Mouse (Mus musculus): ENCODE results near the gene Filip1l.

Filip1l gene

DNA sequence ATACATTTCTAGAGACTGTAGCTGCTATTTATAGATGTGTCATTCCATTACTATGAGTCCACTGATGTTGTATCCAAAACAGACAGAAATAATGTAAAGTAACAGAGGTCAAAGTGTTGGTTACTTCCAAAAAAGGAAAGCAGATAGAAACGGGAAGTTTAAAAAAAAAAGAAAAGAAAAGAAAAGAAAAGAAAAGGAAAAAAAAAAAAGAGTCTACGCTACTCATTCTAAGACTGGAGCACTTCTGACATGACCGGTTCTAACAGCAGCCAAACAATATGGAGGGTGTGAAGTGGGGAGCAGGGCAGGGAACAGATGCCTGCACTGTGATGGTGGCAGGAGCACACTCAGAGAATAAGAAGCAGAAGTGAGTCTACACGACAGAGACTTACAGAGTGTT, 175.6 kb downstream of the Filip1l start:
- DNase-seq (ENCODE audit: low spot score in 2 of 2), result no peak

- no peak for DNase-seq (ENCODE audit: low spot score in 2 of 2)
Measured at GRCm38 (mm10) chr16:57530547-57530946, 177.7 kb downstream of the Filip1l start.

DNA sequence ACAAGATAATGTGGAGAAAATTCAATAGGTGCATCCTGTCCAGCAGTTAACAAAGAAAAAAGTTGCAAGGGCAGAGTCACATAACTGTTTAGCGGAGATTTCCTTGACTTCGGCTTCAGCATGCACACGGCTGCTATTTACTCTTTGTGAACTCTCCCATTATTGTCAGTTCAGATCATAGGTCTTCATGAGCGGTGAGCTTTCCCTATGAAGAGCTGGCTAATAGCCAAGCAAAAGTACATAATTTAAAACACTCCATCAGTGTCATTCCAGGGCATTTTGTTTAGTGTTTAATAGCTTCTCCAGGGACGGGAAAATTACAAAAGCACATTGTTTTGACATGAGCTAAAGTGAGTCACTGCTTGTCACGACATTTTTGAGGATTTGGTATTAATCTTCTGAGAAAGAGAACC, 179.2 kb downstream of the Filip1l start:
- no peak for DNase-seq (ENCODE audit: low spot score in 2 of 2)

DNA sequence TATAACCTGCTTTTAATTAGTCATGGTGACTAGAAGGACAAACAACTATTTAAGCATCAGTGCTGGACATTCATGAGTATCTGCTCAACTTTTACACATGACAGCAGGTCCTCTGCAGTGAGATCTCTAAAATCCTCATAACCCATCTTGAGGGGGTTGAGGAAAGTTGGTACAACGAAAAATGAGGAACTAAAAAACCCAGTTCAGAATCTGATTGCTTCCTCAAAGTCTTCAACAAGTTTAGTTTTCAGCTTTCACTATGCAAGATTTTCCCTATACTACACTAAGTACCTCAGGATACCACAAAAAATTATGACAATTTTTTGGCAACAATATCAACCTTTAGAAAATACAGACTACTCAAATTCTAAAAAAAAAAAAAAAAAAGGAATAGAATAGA, 181.5 kb downstream of the Filip1l start:
- DNase-seq (ENCODE audit: low spot score in 2 of 2), result no peak

DNA sequence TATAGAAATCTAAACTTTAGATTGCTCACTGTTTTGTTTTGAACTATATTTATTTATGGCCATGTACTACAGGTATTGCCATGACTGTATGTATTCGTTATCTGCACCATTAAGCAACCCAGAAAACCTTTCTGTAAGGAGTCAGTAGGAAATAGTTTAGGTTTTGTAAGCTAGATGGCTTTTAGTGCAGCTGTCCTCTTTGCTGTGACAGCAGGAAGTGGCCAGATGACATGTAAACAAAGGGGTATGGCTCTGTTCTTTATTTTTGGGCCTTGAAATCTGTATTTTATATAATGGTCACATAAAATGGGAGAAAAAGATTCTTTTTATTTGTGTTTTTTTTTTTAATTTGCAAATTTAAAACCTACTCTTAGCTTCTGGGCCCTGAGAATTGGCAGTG, 181.9 kb downstream of the Filip1l start:
- no peak for DNase-seq (ENCODE audit: low spot score in 2 of 2)

- no peak for DNase-seq (ENCODE audit: low spot score in 2 of 2)
Measured at GRCm38 (mm10) chr16:57536511-57536910, 183.6 kb downstream of the Filip1l start.

DNA sequence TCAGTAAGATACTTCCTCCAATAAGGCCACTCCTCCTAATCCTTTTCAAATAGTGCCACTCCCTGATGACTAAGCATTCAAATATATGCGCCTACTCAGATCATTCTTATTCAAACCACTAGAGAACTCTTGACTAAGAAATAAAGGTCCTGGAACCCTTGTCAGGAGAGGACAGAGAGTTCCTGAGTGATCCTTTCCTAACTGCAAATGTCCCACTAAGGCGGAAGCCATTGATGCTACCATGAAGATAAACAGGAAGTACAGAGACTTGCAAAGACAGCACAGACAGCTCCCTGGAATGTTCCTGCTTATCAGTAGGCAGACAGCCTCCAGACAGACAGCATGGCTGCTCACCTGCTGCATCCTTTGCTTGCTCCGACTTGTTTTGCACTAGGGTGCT, 190.3 kb downstream of the Filip1l start:
- DNase-seq (ENCODE audit: low spot score in 2 of 2), result no peak

DNA sequence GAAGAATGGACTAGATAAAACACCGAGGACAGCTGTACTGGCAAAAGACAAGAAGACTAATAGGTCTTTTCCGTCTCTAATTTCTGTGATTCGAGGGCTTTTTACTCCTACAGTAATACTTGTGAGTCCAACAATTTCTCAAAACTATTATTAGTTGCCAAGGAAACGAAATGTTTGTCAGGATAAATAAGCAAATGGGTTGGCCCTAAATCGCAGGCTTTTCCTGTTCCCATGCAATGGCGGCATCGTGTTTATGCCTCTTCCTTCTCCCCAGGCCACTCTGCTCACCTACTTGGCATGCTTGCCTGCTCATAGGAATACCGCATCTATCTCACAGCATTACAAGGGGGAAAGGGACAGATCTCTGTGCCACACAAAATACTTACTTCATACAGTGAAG, 191.5 kb downstream of the Filip1l start:
- DNase-seq (ENCODE audit: low spot score in 2 of 2), result no peak

- DNase-seq (ENCODE audit: low spot score in 2 of 2), result no peak
Measured at GRCm38 (mm10) chr16:57546355-57546754, 193.5 kb downstream of the Filip1l start.

- DNase-seq (ENCODE audit: low spot score in 2 of 2), result no peak
Measured at GRCm38 (mm10) chr16:57548608-57549007, 195.7 kb downstream of the Filip1l start.

- peak; percentile 12 to 21 for DNase-seq (ENCODE audit: low spot score in 2 of 2)
Measured at GRCm38 (mm10) chr16:57549061-57550037, 196.5 kb downstream of the Filip1l start.

DNA sequence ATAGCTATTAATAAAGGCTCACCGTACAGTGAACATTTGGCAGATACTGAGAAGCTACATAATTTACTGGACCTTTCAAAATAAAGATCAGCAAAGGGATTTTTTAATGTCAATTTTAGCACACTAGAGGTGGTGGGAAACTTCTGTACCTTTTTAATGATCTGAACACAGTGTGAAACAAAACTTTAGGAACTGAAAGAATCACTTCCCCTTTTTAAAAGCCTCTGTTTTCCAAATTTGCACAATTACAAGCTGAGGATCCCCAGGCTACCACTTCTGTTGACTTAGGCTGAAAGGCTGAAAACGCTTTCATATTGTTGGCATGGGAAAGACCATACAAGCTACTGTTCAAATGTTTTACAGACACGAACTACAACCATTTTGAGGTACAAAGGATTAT, 197.2 kb downstream of the Filip1l start:
- DNase-seq (ENCODE audit: low spot score in 2 of 2), result no peak

- no peak for DNase-seq (ENCODE audit: low spot score in 2 of 2)
Measured at GRCm38 (mm10) chr16:57550817-57551216, 197.9 kb downstream of the Filip1l start.

GRCm38 (mm10) chr16:57551617-57552016, 198.7 kb downstream of the Filip1l start:
- no peak for DNase-seq (ENCODE audit: low spot score in 2 of 2)

DNA sequence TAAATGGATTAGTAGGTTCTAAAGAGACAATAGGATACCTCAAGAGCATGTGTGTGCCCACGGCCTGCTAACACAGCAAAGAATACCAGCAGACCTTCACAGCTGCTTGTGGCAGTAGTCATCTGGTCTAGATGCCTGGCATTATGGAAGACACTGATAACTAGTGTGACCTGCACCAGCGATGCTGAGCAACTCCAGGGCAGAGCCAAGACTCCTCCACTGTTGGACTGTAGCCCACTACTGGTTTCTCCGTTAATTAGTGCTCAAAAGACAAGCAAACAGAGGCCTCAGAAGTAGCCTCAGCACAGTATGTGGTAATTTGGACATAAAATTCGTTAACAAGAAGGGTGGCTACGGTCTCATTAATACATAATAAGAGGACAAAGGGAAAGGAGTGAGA, 199.8 kb downstream of the Filip1l start:
- DNase-seq (ENCODE audit: low spot score in 2 of 2), result no peak

DNA sequence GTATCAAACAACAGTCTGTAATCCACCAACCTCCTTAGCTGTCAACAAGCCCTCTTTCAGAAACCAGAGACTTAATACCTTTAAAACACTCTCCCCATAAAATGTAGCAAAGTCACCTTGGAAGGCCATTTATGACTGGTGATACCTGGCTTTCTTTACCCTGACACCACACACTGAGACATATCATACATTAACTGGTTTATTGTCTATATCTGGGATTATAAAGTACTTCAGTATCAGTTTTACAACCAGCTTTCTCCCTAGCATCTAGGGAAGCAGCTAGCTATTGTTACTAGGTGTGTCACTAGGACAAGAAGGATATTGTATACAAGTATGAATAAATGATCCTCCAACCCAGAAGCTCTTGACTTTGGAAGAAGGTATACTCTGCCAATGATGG, 200.3 kb downstream of the Filip1l start:
- DNase-seq (ENCODE audit: low spot score in 2 of 2), result no peak

DNA sequence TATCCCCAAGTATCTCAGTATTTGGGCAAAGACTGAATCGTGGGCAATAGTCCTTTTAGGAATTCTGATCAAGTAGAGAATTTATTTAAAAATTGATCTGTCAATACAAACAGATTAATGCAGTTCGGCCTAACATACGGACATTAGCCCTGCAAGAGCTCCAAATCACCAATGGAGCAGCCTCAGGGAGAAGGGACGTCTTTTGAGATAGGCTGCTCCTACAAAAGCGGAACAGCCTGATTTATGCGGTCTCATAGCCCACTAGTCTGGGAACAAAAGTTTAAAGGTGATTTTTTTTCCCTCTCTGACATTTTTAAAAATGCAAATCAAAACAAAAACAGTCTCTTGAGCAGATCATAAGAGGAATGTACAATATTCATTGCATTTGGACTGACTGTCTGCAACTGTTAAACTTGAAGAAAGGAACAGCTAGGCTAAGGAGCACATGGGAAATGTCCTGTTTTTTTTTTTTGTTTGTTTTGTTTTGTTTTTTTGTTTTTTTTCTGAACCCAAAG, 202.1 kb downstream of the Filip1l start:
- no peak for DNase-seq (ENCODE audit: low spot score in 2 of 2)

- DNase-seq (ENCODE audit: low spot score in 2 of 2), result no peak
Measured at GRCm38 (mm10) chr16:57555667-57556066, 202.8 kb downstream of the Filip1l start.

DNA sequence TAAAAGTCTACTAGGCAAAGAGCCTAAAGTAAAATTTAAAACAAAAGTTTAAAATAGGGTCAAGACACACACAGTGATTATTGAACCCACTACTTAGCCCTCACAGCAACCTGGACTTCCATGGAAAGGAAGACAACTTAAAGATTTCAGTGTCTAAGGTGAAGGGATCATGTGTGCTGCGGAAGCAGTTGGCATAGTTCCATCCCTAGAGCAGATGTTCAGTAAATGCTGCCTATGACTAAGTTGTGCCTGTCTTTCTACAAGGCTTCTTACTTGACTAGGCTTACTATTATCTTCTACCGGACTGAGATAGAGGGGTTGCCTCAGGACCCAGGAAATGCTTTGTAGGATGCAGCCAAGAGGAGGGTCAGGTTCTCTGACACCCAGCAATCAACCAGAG, 203.4 kb downstream of the Filip1l start:
- no peak for DNase-seq (ENCODE audit: low spot score in 2 of 2)

DNA sequence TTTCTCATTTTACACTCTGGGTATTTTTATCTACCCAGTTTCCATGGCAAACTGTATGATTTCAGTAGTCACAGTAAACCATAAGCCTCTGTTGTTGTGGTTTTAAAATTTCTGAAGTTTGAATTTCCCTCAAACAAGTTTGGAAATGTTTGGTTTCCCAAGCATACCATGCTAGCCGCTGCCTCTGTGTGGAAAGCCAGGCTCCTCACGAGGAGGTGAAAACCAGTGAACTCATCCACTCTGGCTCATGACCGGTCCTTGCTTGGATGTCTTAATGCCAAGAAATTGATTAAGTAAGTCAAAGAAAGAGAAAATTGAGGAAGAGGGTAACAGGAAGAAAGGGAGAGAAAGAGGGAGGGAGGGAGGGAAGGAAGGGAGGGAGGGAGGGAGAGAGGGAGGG, 205.4 kb downstream of the Filip1l start:
- no peak for DNase-seq (ENCODE audit: low spot score in 2 of 2)

DNA sequence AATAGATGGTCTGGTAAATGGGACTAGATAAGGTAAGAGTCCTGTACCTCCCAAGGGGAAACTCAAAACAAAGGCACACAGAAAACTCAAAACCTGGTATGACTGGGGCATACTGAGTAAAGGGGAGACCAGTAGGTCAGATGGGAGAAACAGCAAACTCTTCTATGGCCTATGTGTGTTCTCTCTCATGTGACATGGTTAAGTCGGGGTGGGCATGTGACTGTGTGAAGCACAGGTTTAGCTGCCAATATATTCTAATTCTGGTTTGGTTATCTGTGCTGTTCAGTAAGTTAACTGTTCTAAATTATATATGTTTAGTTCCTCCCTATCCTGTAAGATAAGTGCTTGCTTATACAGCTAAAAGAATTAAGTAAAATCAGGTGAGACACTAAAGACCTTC, 207.3 kb downstream of the Filip1l start:
- no peak for DNase-seq (ENCODE audit: low spot score in 2 of 2)

DNA sequence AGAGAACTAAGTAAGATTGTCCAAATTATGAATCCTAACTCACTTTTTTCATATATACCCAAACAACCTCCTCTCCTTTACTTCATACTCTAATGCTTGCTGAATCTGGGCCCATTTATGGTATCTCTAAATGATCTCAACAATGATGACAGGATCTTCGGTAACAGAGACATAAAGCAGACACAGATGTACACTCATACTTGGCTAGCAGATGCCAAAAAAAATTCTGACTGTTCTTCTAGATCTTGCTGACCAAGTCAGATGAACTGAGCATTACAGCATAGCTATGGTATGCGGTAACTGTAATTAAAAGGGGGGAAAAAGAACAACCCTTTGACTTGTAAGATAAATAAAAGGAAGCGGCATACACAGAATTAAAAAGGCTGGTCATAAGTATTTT, 210.6 kb downstream of the Filip1l start:
- DNase-seq (ENCODE audit: low spot score in 2 of 2), result no peak

GRCm38 (mm10) chr16:57564807-57565206, 211.9 kb downstream of the Filip1l start:
- DNase-seq (ENCODE audit: low spot score in 2 of 2), result no peak
